Mouse (Mus musculus): Measurements from ENCODE around the gene Syce3.
"Not testable (repeated sequence)": the region's sequence is repeated elsewhere in the genome, so short reads cannot be mapped to it uniquely, and the experiment has no call there.

The Syce3 gene

GRCm38 (mm10) chr15:89410118-89410517, at the start of gene Syce3:
Gene Syce3 (minus strand): TSS chr15:89410503.
- in situ Hi-C loops (cut with MboI): no loop called here

- in situ Hi-C loops (cut with MboI): no loop called here
These were observed 49.5 kb upstream of the Syce3 start for GRCm38 (mm10) chr15:89459821-89460220.

GRCm38 (mm10) chr15:89458942-89459341, 48.6 kb upstream of the Syce3 start:
- in situ Hi-C loops (cut with MboI): no loop called here

- in situ Hi-C loops (cut with MboI): no loop called here
These were observed 45.3 kb upstream of the Syce3 start for GRCm38 (mm10) chr15:89455642-89456041.

GRCm38 (mm10) chr15:89454857-89455256, 44.6 kb upstream of the Syce3 start:
- in situ Hi-C loops (cut with MboI): no loop called here

- in situ Hi-C loops (cut with MboI): no loop called here
These were observed 43.7 kb upstream of the Syce3 start, which contains the start of gene Mapk8ip2 for GRCm38 (mm10) chr15:89453865-89454478. Gene Mapk8ip2 (plus strand): TSS chr15:89453913.

- in situ Hi-C loops (cut with MboI): no loop called here
These were observed 42.9 kb upstream of the Syce3 start for GRCm38 (mm10) chr15:89452906-89453864.

- in situ Hi-C loops (cut with MboI): no loop called here
These were observed 32.3 kb upstream of the Syce3 start for GRCm38 (mm10) chr15:89442486-89443070.

GRCm38 (mm10) chr15:89435878-89436277, 25.6 kb upstream of the Syce3 start:
- in situ Hi-C loops (cut with MboI): no loop called here

GRCm38 (mm10) chr15:89434136-89434535, 23.8 kb upstream of the Syce3 start:
- in situ Hi-C loops (cut with MboI): no loop called here

- in situ Hi-C loops (cut with MboI): no loop called here
These were observed 22.6 kb upstream of the Syce3 start for GRCm38 (mm10) chr15:89432946-89433345.

- in situ Hi-C loops (cut with MboI): no loop called here
These were observed 21.5 kb upstream of the Syce3 start for GRCm38 (mm10) chr15:89431806-89432205.

- in situ Hi-C loops (cut with MboI): no loop called here
These were observed 21.0 kb upstream of the Syce3 start for GRCm38 (mm10) chr15:89431271-89431670.

GRCm38 (mm10) chr15:89430771-89431170, 20.5 kb upstream of the Syce3 start:
- in situ Hi-C loops (cut with MboI): not testable (repeated sequence)

- in situ Hi-C loops (cut with MboI): no loop called here
These were observed 20.0 kb upstream of the Syce3 start for GRCm38 (mm10) chr15:89430341-89430740.

- in situ Hi-C loops (cut with MboI): no loop called here
These were observed 19.3 kb upstream of the Syce3 start, which contains the start of the genes C730034F03Rik, Gm44502 and Chkb for GRCm38 (mm10) chr15:89429352-89430221. Gene C730034F03Rik (plus strand): TSS chr15:89429589. Gene Gm44502 (minus strand): TSS chr15:89429696. Gene Chkb (minus strand): TSS chr15:89429908.

GRCm38 (mm10) chr15:89428821-89429351, 18.6 kb upstream of the Syce3 start:
- in situ Hi-C loops (cut with MboI): no loop called here

GRCm38 (mm10) chr15:89428136-89428790, 18.0 kb upstream of the Syce3 start:
- in situ Hi-C loops (cut with MboI): no loop called here

GRCm38 (mm10) chr15:89426716-89427115, 16.4 kb upstream of the Syce3 start:
- in situ Hi-C loops (cut with MboI): no loop called here

GRCm38 (mm10) chr15:89425711-89426121, 15.4 kb upstream of the Syce3 start, which contains the start of gene Cpt1b:
Gene Cpt1b (minus strand): TSS chr15:89425863.
- in situ Hi-C loops (cut with MboI): no loop called here
